Mouse (Mus musculus) megakaryocyte, embryonic 14.5 days (primary cell): Measurements from ENCODE around the gene Cyp2c55.

ENCODE experiments used
- FLI1 ChIP-seq: IDR thresholded peaks from 2 replicates; pipeline ENCODE4 v1.6.1; 2012; ENCODE audit warnings: low read length, inconsistent platforms, mixed read lengths
- GATA1 ChIP-seq: IDR thresholded peaks from 3 replicates; pipeline ENCODE4 v1.6.1; 2012; ENCODE audit warnings: mixed read lengths, low read length, inconsistent platforms, borderline replicate concordance

DNA sequence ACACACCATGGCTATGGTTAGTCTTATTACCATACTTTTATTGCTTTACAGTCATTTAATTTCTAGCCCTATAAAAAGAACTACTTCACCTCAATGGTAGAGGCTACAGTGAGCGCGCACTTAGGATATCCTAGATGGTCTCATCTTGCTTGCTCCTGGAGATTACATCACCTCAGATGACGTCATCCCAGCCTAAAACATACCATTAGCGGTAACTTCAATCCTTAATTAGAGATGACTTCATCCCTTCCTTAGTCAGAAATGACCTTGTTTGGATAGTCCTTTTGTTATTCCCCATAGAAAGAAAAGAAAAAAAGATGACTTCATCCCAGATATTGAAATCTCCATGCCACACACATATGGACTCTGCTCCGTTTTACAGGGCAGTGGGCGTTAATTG is 36.1 kb upstream of the Cyp2c55 start:
- TF ChIP-seq GATA1 (no peak), FLI1 (no peak)
